Mouse (Mus musculus) brain, adult 2 months (tissue): ENCODE measurements around the gene Fars2.

Experiments
- DNase-seq: peaks from one replicate; pipeline ENCODE4 v3.0.0; 2011; ENCODE audit warnings: low read depth, low spot score

The Fars2 gene

DNA sequence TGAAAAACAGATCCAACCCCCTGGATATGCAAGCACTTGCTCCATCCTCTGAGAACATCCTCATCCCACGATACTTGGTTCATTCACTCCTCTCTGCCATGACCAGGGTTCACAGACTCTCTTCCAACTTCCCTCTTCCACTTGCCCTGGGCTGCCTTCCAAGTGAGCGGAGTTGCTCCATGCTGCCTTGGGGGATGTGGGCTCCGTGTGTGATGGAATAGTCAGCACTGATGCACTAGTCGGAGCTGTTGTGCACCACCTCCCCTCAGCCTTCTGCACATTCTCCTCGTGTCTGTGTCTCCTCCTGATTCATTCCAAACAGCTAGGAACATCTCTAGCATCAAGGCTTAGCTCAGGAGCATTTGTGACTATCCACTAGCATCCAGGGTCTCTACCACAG, 389.1 kb downstream of the Fars2 start:
- DNase-seq = peak; percentile 88

DNA sequence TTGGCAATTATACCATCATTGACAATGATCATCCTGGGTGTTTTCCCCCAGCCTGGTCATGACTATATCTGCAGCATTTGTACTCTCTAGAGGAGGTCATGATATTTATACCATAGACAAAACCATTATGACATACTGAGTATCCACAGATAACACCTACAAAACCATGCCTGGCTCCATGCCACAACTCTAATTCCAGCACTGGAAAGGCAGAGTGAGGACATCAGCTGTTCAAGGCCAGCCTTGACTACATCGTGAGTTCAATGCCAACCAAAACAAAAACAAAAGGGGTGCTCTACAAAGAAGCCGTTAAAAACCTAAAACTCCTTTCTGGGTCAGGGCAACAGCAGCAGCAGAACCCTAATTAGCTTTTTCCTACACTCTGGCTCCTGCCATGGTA, 392.9 kb downstream of the Fars2 start:
- no peak for DNase-seq

DNA sequence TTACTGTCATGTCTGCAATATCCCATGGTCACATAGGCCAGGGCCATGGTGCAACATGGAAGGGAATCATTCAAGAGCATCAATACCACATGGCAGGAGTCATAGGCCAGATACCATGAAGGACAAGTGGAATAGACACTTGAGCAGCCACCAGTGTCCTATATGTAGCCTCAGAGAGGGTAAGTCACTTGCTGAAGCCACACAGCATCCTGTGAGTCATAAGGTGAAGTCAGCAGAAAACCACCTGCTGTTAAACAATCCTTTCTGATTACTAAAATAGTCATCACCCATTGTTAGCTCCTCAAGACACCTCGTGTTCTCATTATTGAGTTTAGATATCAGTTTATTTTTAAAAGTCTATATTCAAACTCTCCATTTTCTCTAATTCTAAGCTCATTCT, 395.9 kb downstream of the Fars2 start:
- no peak for DNase-seq

DNA sequence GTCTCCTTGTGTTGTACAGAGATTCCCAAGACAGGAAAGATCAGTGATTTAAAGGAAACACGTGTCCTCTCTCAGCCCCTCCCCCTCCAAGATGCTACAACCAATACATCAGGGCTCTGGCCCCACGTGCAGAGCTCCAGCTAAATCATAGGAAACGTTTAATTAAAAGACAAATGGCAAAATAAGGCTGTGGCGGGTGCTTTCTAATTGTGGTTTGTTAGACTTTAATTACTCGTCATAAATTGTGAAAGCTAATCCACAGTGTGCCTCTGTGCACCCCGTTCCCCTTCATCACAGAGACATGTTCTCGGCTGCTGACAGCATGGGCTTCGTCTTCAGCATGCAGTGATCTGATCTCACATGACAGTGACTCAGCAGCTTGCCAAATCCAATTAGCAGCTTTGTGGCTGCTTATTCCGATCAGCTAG, 400.9 kb downstream of the Fars2 start:
- DNase-seq = peak; percentile 67

DNA sequence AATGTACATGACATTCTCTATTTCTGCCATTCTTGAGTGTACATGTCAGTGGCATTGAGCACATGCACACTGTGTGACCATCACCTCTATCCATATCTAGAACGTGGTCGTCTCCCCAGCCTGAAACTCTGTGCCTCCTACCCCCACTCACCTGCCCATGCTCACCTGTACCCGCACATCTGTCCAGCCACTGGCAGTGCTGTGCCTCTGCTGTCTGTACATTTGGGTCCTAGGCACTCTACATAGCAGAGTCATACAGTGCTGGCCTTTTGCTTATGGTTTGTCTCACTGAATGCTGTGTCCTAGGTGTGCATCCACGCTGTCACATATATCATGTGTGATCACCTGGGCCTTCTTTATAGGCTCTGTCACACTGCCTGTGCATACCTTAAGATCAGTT, 410.5 kb downstream of the Fars2 start:
- no peak for DNase-seq

DNA sequence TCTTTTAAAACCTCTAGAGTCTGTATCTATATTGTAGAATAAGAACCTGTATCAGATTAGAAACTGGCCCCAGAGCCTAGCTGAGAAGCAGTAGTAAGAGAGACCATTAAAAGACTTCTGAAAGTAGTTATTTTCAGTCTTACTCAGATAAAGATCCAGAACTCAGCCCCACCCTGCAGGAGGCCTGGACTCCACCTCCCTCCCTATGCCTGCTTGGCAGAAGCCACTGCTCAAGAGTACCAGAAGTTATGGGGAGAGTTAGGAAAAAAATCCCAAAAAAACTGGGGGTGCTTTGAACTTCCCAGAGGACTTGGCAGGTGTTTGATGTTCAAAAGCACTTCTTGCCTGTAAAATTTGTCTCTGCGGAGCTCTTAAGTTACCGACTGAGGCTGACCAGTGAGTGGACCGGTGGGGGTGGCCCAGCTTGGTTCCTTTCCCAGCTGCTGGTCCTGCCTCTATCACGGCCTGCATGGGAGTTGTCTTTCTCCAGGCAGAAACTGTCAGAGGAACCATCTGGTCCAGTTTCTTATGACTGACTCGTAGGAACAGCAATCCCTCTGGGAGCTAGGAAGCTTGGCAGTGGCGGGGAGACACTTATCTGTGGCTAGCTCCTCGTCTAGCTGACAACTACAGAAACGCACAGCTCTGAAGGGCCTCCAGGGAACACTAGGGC, 411.1 kb downstream of the Fars2 start:
- peak; percentile 79 for DNase-seq

DNA sequence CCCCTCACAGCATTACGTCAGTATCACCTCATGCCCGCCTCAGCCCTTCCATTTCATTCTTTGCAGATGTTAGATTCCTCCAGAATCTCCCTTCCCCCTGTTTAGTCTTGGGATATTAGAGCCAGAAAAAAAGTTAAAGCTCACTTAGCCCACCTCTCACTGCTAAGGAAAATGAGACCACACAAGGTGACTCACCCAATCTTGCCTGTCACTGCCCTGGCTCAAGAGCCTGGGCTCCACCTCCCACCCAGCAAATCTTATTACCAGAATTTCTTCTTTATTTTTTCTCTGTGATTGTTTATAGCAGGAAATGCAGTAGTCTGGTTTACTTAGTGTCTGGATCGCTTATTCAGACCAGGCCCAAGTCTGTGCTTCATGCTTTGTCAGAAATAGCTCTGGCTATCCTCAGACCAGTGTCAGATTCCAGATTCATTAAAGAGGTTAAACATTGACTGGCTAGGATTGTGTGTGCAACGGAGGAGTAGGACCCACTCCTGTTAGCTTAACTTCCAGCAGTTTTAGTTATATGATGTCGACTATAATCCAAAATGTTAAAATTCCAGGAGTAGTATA, 412.3 kb downstream of the Fars2 start:
- no peak for DNase-seq

DNA sequence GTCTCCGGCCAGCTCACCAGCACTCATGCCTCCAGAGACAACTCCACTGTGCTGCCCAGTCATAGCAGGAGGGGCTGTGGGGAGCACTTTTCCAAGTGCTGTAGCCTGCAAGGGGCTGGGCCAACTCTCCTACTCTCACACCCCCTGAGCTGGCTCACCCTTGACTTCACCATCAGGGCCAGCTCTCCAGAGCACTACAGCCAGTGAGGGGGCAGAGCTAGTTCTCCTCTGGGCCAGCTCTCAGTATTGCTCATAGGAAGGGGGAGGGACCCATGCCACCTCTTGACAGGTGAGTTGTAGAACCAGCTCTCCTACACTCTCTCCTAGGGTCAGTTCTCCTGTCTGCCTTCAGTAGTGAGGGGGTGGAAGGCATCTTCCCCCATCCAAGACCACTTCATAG, 413.6 kb downstream of the Fars2 start:
- no peak for DNase-seq

DNA sequence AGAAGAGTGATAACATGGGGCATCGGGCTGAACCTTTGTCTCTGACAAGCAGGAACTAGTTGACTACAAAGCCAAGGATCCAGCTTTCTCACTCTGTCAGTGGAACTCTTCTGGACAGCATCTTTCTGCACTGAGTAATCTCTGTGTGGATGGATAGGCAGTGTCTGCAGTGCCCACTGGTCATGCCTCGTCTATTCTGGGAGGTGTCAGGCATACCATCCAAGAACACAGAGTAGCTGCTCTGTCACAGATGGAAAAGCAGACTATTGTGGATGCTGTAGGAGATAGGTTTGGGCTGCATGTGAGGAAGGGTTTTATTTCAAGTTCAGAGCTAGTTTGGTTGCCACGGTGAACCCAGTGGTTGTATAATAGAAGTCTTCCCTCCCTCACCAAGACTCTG, 414.7 kb downstream of the Fars2 start:
- peak; percentile 90 for DNase-seq

DNA sequence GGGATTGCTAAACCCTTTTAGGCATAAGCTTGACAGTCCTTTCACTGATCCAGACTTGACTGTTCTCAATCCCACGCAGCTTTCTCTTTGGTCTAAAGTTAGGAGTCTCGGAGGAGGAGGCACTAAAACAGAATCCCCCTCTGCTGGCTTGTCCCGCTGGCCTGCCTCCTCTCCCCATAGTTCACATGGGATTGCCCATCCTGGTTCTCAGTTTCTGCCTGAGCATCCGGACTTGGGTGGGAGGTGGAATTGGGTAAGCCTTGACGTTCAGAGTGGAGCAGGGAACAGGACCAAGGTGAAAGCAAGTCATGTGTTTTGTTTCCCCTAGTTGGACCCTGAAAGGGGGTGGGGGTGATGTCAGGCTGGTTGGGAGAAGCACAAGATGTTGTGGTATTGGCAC, 415.9 kb downstream of the Fars2 start:
- peak; percentile 76 for DNase-seq

DNA sequence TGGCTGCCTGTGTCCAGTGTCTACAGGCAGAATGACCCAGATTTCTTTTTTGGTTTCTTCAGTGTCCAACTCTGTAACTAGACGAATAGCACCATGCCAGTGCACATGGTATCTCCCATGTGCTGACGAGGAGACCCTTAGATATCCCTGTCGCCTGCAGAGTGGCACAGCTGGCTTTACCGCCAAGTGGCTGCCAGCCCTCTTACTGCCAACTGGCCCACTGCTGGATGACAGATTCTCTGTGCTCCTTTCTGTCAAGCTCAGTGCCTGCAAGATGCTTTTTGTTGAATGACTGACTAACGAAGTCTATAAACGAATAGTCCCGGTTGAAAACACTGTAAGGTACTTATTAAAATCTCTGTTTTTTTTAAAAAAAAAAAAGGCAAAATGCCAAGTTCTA, 416.3 kb downstream of the Fars2 start:
- peak; percentile 53 for DNase-seq

DNA sequence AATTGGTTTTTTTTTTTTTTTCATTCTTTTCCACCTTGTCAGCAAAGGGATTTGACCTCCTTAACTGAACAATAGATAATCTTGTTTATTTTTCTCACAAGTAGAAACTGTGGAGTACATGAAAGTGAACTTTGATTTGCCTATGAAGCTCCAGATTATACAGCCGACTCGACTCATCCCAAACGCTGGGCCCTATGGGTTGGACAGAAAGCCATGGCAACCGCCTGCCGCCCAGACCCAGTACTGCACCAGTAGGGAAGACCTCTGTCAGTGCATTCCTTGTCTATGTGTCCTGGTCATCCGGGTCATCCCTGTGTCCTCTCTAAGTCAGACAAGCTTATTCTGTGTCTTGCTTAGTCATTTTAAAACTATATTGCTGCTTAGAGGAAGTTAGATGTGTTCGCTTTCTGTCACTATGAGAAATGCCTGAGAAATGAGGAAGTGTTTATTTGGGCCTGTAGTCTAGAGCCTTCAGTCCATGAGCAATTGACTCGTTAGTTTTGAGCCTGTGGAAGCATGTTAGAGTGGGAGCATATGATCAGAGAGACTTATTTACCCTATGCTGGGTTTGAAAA, 416.8 kb downstream of the Fars2 start:
- DNase-seq = no peak

DNA sequence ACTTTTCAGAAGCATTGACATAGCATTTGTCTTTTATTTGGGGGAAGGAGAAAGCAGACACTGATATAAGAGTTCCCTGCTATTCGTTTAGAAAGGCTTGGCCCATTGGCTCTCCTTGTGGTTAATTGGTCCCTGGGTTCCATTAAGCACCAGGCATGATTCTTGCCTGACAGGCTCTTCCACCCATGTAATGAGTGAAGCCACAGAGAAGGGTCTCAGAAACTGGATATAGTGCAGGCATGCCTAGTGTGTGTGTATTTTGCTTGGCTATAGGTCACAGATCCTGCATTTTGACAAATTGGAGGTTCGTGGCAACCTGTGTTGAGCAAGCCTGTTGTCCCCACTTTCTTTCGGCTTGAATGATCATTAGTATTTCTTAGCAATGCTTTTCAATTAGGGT, 420.4 kb downstream of the Fars2 start:
- DNase-seq = no peak

DNA sequence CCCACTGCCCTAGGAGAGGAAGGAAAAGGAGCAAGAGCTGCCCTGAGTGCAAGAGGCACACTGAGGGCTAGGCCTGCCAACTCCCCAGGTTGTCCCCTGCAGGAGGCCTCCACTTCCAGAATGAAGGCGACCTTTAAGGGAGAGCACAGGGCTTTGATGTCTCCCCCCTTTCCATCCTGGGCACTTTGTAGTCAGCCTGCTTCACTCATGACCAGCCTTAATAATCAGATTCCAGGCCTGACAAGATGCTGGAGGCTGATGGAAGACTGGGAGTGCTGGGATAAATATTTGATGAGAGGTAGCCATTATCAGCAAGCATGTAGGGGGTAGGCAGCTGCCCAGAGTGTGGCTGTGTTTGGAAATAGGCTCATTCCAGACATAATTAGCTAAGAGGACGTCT, 421.2 kb downstream of the Fars2 start:
- no peak for DNase-seq

DNA sequence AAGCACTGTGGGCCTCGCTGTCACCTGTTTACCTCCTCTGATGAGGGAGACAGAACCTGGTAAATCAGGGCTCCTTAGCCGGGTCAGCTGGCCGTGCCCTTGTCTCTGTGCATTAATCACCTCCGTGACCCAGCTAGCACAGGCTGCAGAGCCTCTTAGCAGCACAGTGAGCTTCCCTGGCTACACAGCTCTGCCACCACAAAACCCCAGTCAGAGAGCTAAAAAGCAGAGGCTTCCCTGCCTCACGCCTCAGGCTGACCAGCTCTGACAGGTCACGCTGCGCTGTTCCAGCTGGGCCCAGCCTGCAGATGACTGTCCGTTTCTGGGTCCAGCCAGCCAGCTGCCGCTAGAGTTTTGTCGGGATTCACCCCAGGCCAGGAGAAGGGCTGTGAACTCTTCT, 423.0 kb downstream of the Fars2 start:
- no peak for DNase-seq

DNA sequence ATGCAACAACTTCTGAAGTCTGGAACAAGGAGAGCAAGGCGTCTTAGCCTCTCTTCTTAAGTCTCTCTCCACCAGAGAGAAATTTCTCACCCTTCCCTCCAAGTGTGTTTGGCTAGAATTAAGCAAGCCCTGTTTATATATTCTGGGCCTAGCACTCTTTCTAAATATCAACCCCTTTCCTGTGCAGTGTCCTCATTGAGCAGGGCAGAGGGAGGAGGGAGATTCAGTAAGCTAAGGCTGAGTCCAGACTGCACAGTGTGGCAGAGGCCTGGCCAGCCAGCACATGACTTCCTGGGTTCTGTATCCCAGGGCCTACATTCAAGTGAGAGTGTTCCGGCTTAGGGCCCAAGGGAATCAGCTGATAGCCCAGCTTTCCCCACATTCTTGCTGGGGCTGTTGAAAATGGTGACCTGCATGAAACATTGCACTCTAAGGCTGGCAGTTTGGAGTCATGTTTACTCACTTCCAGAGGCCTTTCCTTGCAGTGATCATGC, 424.1 kb downstream of the Fars2 start:
- no peak for DNase-seq

DNA sequence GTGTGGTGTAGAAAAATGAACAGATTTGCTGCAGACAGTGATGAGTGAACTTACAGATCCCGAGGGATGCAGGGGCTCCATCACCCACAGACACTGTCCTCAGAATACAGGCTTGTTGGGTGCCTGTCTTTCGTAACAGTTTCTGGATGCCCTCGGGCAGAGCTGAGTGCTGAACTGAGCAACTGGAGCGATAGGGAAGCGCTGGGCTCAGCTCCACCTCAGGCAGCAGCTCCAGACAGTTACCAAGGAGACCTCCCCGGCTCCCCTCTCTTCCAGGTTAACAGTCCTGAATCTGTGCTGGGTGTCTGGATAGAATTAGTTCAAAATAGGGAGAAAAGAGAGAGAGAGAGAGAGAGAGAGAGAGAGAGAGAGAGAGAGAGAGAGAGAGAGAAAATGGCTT, 433.5 kb downstream of the Fars2 start:
- DNase-seq = peak; percentile 44

DNA sequence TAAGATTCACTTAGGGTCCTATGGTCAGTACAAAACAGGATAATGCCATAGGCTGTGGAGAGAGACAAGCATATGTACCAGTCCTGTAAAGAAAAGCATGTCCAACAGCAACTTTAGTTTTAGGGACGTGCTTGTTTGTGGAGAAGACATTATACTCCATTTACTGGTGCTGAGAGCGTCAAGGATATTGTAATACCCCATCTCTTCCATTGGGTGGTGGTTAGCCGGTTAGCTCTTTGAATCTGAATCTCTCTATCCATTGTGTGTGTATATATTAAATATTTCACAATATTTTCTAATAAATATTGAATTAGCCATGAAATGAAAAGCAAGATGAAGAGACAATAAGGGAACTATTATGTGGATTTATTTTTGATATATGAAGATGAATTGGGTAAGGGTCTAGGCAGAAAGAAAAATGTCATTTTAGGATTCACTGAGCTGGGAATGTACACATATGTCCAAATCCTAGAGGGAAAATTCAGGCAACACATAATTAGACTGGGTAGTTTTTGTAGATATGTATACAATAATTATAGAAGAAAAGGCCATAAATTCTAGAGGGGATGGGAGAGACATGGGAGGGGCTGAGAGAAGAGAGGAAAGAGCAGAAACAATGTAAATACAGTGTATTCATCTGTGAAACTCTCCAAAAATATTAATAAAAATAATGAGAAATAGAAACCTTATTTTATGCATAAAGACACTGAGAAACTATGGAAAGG, 435.5 kb downstream of the Fars2 start:
- DNase-seq = no peak

DNA sequence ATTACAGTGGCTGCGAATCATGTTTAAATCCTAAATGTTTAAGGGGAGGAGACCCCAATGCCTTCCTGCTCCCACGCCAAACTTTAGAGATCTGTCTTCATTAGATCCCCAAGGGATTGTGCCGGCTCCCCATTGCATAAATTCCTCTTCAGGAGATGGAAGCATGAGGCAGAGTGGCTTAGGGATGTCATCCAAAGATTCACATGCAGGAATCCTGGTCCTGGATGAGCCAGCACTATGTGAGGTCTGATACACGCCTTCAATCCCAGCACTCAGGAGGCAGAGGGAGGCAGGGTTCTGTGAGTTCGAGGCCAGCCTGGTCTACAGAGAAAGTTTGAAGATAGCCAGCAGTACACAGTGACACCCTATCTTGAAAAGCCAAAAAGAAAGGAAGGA, 436.0 kb downstream of the Fars2 start:
- no peak for DNase-seq

DNA sequence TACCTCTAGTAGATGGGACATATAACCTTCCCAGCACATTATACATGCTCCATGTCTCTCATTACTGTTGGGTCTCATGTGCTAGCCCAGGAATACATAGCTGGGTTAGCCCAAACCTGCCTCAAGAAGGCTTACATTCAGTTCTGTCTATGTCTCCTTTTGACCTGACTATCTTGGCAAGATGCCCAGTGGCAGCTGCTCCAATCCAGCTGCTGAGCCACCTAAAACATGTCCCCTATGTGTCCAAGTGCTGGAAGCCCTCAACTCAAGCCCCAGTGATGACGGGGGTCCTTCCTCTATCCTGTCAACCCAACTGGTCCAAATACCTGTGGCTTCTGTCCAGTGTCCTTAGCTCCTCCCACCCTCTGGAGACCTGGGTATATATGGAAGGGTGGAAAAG, 437.5 kb downstream of the Fars2 start:
- DNase-seq = no peak

DNA sequence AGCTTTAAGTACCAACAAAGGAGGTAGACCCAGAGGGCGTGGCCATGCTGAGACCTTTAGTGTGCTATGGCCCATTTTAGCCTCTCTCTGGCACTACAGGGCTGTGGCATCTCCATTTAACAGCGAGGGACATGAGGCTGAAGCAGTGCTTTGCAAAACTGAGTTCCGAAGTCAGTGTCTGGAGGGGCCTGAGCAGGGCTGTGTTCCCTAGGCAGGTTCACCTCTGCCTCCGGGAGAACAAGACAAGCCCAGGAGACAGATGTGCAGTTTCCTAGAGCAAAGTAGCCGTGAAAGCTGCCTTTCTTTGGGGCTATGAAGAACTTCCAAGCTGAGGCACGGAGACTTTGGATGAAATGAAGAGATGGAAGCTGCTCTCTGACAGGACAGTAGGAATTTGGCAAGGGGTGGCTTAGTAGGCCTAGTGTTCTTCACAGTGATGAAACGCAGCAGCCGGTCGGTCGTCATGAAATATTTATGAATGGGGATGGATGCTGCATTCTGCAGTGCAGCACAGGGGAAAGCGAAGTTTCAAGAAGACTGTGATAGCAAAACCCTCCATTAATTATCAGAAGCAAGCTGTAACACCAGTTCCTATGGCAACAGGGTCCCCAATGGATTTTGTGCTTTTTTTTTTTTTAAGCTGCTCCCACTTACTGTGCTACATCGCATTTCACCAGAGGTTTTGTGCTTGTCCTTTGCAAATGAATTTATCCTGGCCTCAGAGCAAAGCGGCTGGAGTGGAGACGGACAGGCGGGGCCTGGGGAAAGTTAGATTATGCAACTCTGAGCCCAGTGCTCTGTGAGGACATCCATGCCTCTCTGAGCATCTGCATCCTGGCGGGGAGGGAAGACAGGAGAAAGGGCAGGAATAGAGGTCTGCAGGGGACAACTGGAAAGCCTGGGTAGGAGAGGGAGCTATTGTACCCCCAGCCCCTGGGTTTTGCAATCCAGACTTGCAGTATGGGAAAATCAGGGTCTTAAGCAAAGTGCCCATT, 445.5 kb downstream of the Fars2 start:
- DNase-seq = peak; percentile 75
